Mouse (Mus musculus) embryonic facial prominence, embryonic 15.5 days (tissue): ENCODE results near the gene Slc35e3. TPM values are rescaled to one million over a fixed set of nuclear protein-coding genes. Genes with fewer than 3 reads are reported as not detected.

Experiments
- ATAC-seq: fragments of 200-750 bp; cut with Nextera tagmentation; 2 replicates; pipeline ENCODE4 v1.8.0; 2017; ENCODE audit warnings: low read depth, moderate TSS enrichment; ENCODE audit not compliant: insufficient number of reproducible peaks, low FRiP score, low TSS enrichment
- H3K27ac ChIP-seq: fragments of 300-500 bp; sonication (generic); replicated peaks from 2 replicates; pipeline ENCODE4 v1.5.1; 2015; ENCODE audit warnings: mild to moderate bottlenecking, inconsistent platforms
- H3K27me3 ChIP-seq: fragments of 300-500 bp; sonication (generic); 2 replicates; pipeline ENCODE4 v1.6.1; 2015; ENCODE audit warnings: inconsistent platforms
- H3K36me3 ChIP-seq: fragments of 300-500 bp; sonication (generic); 2 replicates; pipeline ENCODE4 v1.6.1; 2015; ENCODE audit warnings: mild to moderate bottlenecking, inconsistent platforms
- H3K4me1 ChIP-seq: fragments of 300-500 bp; sonication (generic); 2 replicates; pipeline ENCODE4 v1.6.1; 2015; ENCODE audit warnings: inconsistent platforms
- H3K4me2 ChIP-seq: fragments of 300-500 bp; sonication (generic); replicated peaks from 2 replicates; pipeline ENCODE4 v1.6.1; 2015; ENCODE audit warnings: mild to moderate bottlenecking, inconsistent platforms
- H3K4me3 ChIP-seq: fragments of 300-500 bp; sonication (generic); replicated peaks from 2 replicates; pipeline ENCODE4 v1.5.1; 2015; ENCODE audit warnings: mild to moderate bottlenecking, inconsistent platforms
- H3K9ac ChIP-seq: fragments of 300-500 bp; sonication (generic); 2 replicates; pipeline ENCODE4 v1.6.1; 2015; ENCODE audit warnings: inconsistent platforms
- H3K9me3 ChIP-seq: fragments of 300-500 bp; sonication (generic); replicated peaks from 2 replicates; pipeline ENCODE4 v1.6.1; 2016; ENCODE audit warnings: inconsistent platforms
- WGBS: fragments of 180-500 bp; shearing (Covaris S2); methylation state at CpG from one replicate; pipeline ENCODE4 v1.1.7; 2015; 5-methylcytosine and 5-hydroxymethylcytosine counted together
- polyA plus RNA-seq: library from polyadenylated mRNA; unstranded; fragments of >200 nt; fragmentation: Nextera tagmentation; extraction: Ambion mirVana; gene quantifications from 2 replicates; pipeline ENCODE4 v1.2.1, GENCODE M21; 2015

Slc35e3 gene
- polyA plus RNA-seq, 1 experiment from 2014 or later = 22.7 TPM

GRCm38 (mm10) chr10:117696021-117696826, 49.9 kb downstream of the Slc35e3 start:
- Histone ChIP-seq H3K4me2 (no peak overlapping the region), H3K27ac (no peak overlapping the region), H3K9ac (no peak overlapping the region), H3K4me1 (no peaks in the 10 kb centered on the region), H3K9me3 (no peaks in the 10 kb centered on the region), H3K4me3 (no peak overlapping the region), H3K27me3 (no peaks in the 10 kb centered on the region), H3K36me3 (peaks cover 91% of the 10 kb centered on the region)
- WGBS = 90% methylated on average over 8 of the region's 8 CpGs
- ATAC-seq = no peak

DNA sequence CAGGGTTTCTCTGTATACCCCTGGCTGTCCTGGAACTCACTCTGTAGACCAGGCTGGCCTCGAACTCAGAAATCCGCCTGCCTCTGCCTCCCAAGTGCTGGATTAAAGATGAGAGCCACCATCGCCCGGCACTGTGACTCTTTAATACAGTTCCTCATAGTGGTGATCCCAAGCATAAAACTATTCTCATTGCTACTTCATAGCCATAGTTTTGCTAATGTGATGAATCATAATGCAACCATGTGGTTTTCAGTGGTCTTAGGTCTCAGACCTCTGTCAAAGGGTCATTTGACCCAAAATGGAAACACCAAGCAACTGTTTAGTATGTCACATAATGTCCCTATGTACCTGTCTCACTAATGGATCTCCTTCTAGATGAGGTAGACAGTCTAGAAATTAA, 50.6 kb downstream of the Slc35e3 start:
- no peaks in the 10 kb centered on the region for H3K27me3 ChIP-seq
- H3K27ac ChIP-seq = no peak overlapping the region
- H3K4me1 ChIP-seq = no peaks in the 10 kb centered on the region
- no peaks in the 10 kb centered on the region for H3K9me3 ChIP-seq
- H3K36me3 ChIP-seq = peaks cover 91% of the 10 kb centered on the region
- no peak for ATAC-seq
- H3K9ac ChIP-seq = no peak overlapping the region
- no peak overlapping the region for H3K4me3 ChIP-seq
- over 99% methylated on average over 4 of the region's 4 CpGs for WGBS
- H3K4me2 ChIP-seq = no peak overlapping the region

DNA sequence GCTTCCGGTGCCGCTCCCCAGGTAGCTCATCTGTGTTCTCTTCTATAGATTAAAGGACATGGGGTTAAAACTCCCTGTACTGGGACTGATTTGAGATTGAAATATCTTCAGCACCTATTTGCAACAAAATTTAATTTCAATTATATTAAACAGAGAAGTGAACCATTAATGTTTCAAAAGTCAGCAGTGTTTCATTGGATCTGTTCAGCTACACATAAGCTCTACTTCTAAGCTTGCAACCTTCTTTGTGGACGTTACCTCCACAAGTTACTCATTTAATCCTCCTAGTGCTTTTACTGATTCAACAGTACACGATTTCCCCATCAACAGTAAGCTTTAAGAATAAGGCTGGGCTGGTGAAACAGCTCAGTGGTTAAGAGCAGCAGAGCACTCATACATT, 51.1 kb downstream of the Slc35e3 start:
- Histone ChIP-seq H3K9me3 (no peaks in the 10 kb centered on the region), H3K4me2 (no peak overlapping the region), H3K4me1 (no peaks in the 10 kb centered on the region), H3K9ac (no peak overlapping the region), H3K4me3 (no peak overlapping the region), H3K36me3 (peaks cover 91% of the 10 kb centered on the region), H3K27me3 (no peaks in the 10 kb centered on the region), H3K27ac (no peak overlapping the region)
- 97% methylated on average over 4 of the region's 4 CpGs for WGBS
- no peak for ATAC-seq

GRCm38 (mm10) chr10:117694255-117694953, 51.8 kb downstream of the Slc35e3 start:
- ATAC-seq = no peak
- WGBS = 93% methylated on average over 6 of the region's 6 CpGs
- Histone ChIP-seq H3K4me3 (no peak overlapping the region), H3K27ac (no peak overlapping the region), H3K9me3 (no peaks in the 10 kb centered on the region), H3K27me3 (no peaks in the 10 kb centered on the region), H3K36me3 (peaks cover 87% of the 10 kb centered on the region), H3K9ac (no peak overlapping the region), H3K4me1 (no peaks in the 10 kb centered on the region), H3K4me2 (no peak overlapping the region)

DNA sequence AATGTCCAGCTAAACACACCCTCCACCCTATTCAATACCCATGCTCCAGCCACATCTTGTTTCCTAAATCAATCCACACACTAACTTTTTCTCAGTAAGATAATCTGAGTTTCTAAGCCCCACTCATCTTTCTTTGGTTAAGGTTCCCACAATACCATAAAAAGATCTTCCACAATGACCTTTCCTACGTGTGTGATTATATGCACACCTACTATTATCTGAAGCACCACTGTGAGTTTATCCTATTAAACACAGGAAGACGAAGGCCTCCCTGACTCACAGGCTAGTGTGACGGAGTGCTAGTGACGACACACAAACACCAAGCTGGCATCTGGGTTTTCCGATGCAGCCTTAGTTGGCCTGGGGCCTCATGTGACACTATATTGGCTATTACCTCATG, 53.2 kb downstream of the Slc35e3 start:
- ATAC-seq = no peak
- H3K36me3 ChIP-seq = peaks cover 86% of the 10 kb centered on the region
- 93% methylated on average over 5 of the region's 5 CpGs for WGBS
- no peaks in the 10 kb centered on the region for H3K4me1 ChIP-seq
- no peaks in the 10 kb centered on the region for H3K9me3 ChIP-seq
- H3K4me2 ChIP-seq = no peak overlapping the region
- no peak overlapping the region for H3K27ac ChIP-seq
- H3K27me3 ChIP-seq = no peaks in the 10 kb centered on the region
- H3K4me3 ChIP-seq = no peak overlapping the region
- no peak overlapping the region for H3K9ac ChIP-seq

GRCm38 (mm10) chr10:117692173-117692572, 54.0 kb downstream of the Slc35e3 start:
- no peak overlapping the region for H3K4me3 ChIP-seq
- H3K9ac ChIP-seq = no peak overlapping the region
- no peaks in the 10 kb centered on the region for H3K4me1 ChIP-seq
- H3K4me2 ChIP-seq = no peak overlapping the region
- H3K36me3 ChIP-seq = peaks cover 85% of the 10 kb centered on the region
- ATAC-seq = no peak
- H3K27ac ChIP-seq = no peak overlapping the region
- no peaks in the 10 kb centered on the region for H3K27me3 ChIP-seq
- H3K9me3 ChIP-seq = no peaks in the 10 kb centered on the region

DNA sequence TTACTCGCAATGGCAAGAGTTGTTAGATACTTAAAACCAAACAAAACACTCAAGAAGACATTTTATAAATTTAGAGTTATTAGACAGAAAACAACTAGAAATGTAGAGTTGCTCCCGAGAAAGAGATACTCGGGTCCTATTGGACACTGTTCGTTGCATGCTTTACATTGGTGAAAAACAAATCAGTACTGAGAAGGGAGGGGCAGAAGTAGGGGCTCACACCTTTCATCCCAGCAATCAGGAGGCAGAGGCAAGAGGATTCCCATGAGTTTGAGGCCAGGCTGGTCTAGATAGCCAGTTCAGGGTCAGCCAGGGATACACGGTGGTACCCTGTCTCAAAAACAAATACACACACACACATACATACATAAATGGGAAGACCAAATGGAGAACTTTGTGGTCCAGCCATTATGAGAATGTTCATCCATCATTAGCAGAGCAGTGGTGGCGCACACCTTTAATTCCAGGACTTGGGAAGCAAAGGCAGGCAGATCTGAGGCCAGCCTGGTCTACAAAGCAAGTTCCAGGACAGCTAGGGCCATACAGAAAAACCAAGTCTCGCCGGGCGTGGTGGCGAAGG, 54.7 kb downstream of the Slc35e3 start:
- no peak overlapping the region for H3K27ac ChIP-seq
- H3K4me1 ChIP-seq = no peaks in the 10 kb centered on the region
- WGBS = 95% methylated on average over 10 of the region's 10 CpGs
- no peak overlapping the region for H3K4me2 ChIP-seq
- no peak for ATAC-seq
- H3K9ac ChIP-seq = no peak overlapping the region
- no peaks in the 10 kb centered on the region for H3K9me3 ChIP-seq
- no peaks in the 10 kb centered on the region for H3K27me3 ChIP-seq
- peaks cover 78% of the 10 kb centered on the region for H3K36me3 ChIP-seq
- H3K4me3 ChIP-seq = no peak overlapping the region

- WGBS = 97% methylated on average over 3 of the region's 3 CpGs
- Histone ChIP-seq H3K9me3 (no peaks in the 10 kb centered on the region), H3K27ac (no peak overlapping the region), H3K4me1 (no peaks in the 10 kb centered on the region), H3K27me3 (no peaks in the 10 kb centered on the region), H3K4me2 (no peak overlapping the region), H3K9ac (no peak overlapping the region), H3K4me3 (no peak overlapping the region), H3K36me3 (peaks cover 71% of the 10 kb centered on the region)
- no peak for ATAC-seq
Measured at GRCm38 (mm10) chr10:117690770-117691296, 55.3 kb downstream of the Slc35e3 start.

DNA sequence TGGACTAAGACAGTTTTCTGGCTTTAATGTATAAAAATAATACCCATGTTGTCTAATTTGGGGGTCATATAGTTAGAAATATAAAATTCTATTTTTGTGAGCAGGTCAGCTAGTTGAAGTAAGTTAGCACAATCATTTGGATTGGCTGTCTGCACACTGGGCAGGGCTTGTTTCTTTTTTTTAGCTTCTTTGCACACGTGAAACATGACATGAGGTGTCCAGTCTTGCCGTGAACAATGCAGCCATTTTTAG, 56.1 kb downstream of the Slc35e3 start:
- Histone ChIP-seq H3K9me3 (no peaks in the 10 kb centered on the region), H3K27ac (no peak overlapping the region), H3K4me2 (no peak overlapping the region), H3K36me3 (peaks cover 63% of the 10 kb centered on the region), H3K9ac (no peak overlapping the region), H3K4me3 (no peak overlapping the region), H3K4me1 (no peaks in the 10 kb centered on the region), H3K27me3 (no peaks in the 10 kb centered on the region)
- no peak for ATAC-seq
- 82% methylated on average over 2 of the region's 2 CpGs for WGBS

- Histone ChIP-seq H3K9ac (no peak overlapping the region), H3K27me3 (no peaks in the 10 kb centered on the region), H3K36me3 (peaks cover 58% of the 10 kb centered on the region), H3K4me2 (no peak overlapping the region), H3K4me1 (no peaks in the 10 kb centered on the region), H3K9me3 (no peaks in the 10 kb centered on the region), H3K27ac (no peak overlapping the region), H3K4me3 (no peak overlapping the region)
- ATAC-seq = no peak
- 87% methylated on average over 11 of the region's 11 CpGs for WGBS
Measured at GRCm38 (mm10) chr10:117689297-117690100, 56.7 kb downstream of the Slc35e3 start.
